Mouse (Mus musculus): ENCODE data around the gene Gpat2. TPM values are rescaled to one million over a fixed set of nuclear protein-coding genes. Genes with fewer than 3 reads are reported as not detected.
A peak's percentile ranks its signal among the peaks of the same experiment; 100 is the strongest.

Gene Gpat2
- polyA plus RNA-seq, 1 experiment from 2014 or later: 0.18 TPM

DNA sequence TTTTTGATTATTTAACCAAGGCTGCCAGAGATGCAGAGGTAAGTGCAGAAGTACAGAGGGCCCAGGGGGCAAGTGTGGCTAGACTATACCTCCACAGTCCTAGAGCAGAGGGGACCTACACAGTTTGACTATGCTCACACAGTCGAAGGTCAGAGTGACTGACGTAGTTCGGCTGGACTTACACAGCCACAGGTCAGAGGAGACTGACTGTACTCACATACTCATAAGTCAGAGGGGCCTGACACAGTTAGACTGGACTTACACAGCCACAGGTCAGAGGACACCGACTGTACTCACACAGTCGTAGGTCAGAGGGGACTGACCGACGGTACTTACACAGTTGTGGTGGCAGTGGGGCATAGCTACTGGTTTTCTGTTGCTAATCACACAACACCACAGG lies 26.3 kb upstream of the Gpat2 start:
- no peak overlapping the region for H3K4me2 ChIP-seq
- no peak overlapping the region for H3K9ac ChIP-seq
- H3K4me3 ChIP-seq: no peak overlapping the region
- H3K27me3 ChIP-seq: 0 out of 2 replicates have a peak, but pooled peaks cover 2% of the 10 kb centered on the region
- H3K27ac ChIP-seq (replicated peaks): no peak overlapping the region
- WGBS: 89% methylated on average over 7 of the region's 7 CpGs
- H3K9me3 ChIP-seq: no peaks in the 10 kb centered on the region
- ATAC-seq (ENCODE audit: low FRiP score, low read depth): no peak
- no peaks in the 10 kb centered on the region for H3K4me1 ChIP-seq (replicated peaks)
- H3K36me3 ChIP-seq: no peaks in the 10 kb centered on the region

DNA sequence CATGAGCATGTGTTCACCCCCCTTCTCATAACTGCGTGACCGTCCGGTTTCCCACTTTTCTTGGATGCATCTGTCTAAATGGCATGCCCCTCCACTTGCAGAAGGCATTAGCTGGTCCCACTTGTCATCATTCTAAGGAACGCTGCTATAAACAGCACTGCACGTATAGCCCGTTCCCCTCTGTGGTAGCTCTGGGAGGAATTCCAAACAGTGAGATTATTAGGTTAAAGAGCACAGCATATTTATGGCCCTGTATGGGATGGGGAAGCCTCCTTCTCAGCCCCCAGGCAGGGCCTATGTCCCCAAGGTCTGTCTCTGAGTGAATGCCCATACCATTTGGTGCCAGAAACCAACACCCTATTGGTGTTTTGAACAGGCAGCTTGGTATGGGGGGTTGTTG lies 13.9 kb upstream of the Gpat2 start:
- H3K36me3 ChIP-seq: no peaks in the 10 kb centered on the region
- H3K9ac ChIP-seq: no peak overlapping the region
- no peaks in the 10 kb centered on the region for H3K9me3 ChIP-seq
- WGBS: 91% methylated on average over 6 of the region's 6 CpGs
- H3K27me3 ChIP-seq: no peaks in the 10 kb centered on the region
- H3K4me2 ChIP-seq: no peak overlapping the region
- H3K4me3 ChIP-seq: no peak overlapping the region
- no peak for ATAC-seq (ENCODE audit: low FRiP score, low read depth)
- H3K4me1 ChIP-seq (replicated peaks): no peaks in the 10 kb centered on the region
- H3K27ac ChIP-seq (replicated peaks): no peak overlapping the region

DNA sequence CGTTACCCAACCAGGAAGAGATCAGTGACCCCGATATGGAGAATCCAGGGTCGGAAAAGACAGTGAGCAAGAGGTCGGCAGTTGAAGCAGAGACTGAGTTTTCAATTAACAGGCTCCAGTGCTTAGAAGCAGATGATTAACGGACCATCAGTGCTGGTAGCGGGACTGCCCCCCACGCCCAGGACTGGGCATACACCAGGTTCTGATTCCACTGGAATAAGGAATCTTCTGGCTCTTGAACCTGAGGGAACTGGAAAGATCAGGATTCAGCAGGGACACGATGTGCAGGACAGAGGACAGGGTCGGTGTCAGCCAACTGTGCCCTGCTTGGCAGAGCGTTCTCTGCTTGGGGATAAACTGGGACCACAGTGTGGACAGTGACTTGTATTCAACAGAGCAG lies 9.2 kb upstream of the Gpat2 start:
- Histone ChIP-seq H3K4me1 (replicated peaks) (no peaks in the 10 kb centered on the region), H3K9me3 (no peaks in the 10 kb centered on the region), H3K4me2 (no peak overlapping the region), H3K36me3 (no peaks in the 10 kb centered on the region), H3K27me3 (no peaks in the 10 kb centered on the region), H3K27ac (replicated peaks) (no peak overlapping the region), H3K9ac (no peak overlapping the region), H3K4me3 (no peak overlapping the region)
- 76% methylated on average over 10 of the region's 10 CpGs for WGBS
- ATAC-seq (ENCODE audit: low FRiP score, low read depth): no peak

DNA sequence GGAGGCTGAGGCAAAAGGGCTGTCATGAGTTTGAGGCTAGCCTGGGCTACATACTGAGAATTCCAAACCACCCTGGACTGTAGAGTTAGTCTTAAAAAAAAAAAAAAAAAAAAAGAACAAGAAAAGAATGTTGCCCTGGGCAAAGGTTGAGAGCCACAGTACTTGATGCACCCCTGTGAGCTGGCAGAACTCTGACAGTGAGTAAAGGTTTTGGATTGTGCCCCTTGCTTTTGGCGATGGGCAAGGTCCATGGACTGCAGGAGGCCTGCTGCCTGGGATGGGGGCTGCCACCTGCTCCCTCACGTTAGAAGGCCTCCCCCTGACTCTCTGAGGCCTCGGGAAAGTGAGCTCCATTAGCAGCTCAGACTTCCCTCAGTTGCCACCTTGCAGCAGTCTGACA lies 8.3 kb upstream of the Gpat2 start:
- Histone ChIP-seq H3K36me3 (no peaks in the 10 kb centered on the region), H3K27me3 (no peaks in the 10 kb centered on the region), H3K4me3 (no peak overlapping the region), H3K27ac (replicated peaks) (no peak overlapping the region), H3K9me3 (no peaks in the 10 kb centered on the region), H3K4me1 (replicated peaks) (no peaks in the 10 kb centered on the region), H3K4me2 (no peak overlapping the region), H3K9ac (no peak overlapping the region)
- ATAC-seq (ENCODE audit: low FRiP score, low read depth): no peak
- 62% methylated on average over 3 of the region's 3 CpGs for WGBS

DNA sequence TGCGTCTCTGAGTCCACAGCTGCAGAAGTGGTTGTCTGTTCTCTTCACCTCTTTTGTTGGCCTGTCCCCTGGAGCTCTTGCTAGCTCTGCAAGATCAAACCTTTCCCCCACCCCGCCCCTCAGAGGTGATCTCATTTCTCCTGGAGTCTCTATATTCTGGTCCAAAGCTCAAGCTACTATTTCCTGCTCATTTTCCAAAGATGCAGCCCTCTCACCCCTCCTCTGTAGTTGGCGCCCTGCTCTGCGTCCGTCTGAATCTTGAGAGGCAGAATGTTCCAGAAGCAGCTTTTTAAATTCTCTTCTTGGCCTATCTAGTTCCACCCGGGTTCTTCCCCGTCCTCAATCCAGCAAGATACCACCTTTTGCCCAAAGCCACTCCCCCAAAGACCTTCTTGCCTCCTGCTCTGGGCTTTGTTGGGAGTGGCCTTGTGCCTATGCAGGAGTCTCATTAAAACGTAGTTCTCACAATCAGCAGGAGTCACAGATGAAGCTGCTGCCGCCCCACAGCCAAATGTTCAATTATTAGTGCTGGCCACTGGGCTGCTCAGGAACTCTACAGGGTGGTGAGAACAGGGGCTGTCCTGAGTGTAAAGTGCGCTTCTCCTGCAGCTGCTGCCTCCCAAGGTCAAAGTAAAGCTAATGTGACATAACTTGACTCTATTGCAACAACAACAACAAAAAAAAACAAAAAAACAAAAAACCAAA lies 6.6 kb upstream of the Gpat2 start:
- no peaks in the 10 kb centered on the region for H3K27me3 ChIP-seq
- no peak overlapping the region for H3K4me2 ChIP-seq
- ATAC-seq (ENCODE audit: low FRiP score, low read depth): no peak
- no peaks in the 10 kb centered on the region for H3K9me3 ChIP-seq
- H3K4me3 ChIP-seq: no peak overlapping the region
- H3K27ac ChIP-seq (replicated peaks): no peak overlapping the region
- no peaks in the 10 kb centered on the region for H3K4me1 ChIP-seq (replicated peaks)
- no peaks in the 10 kb centered on the region for H3K36me3 ChIP-seq
- WGBS: 73% methylated on average over 10 of the region's 10 CpGs
- no peak overlapping the region for H3K9ac ChIP-seq

DNA sequence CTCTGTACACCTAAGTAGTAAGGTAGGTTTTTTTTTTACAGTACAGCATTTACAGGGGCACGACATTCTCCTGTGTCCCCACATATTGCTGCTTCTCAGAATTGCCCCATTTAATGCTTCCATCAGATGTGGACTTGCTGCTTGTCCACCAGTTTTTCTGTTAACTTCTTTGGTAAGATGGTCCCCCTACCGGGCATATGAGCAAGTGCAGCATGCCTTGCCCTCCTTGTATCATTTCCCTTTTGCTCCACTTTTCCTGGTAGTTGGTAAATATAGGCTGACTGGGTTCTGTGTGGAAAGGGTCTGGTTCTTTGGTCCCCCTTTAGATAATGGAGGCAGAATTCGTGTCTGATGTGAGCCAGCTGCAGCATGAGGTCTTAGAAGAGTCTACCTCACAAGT lies 5.2 kb downstream of the Gpat2 start:
- peaks cover 8% of the 10 kb centered on the region; the same call in 1 of the 2 replicates for H3K36me3 ChIP-seq
- ATAC-seq (ENCODE audit: low FRiP score, low read depth): no peak
- H3K27me3 ChIP-seq: no peaks in the 10 kb centered on the region
- no peak overlapping the region for H3K4me3 ChIP-seq
- H3K4me2 ChIP-seq: no peak overlapping the region
- WGBS: 24% methylated on average over 3 of the region's 3 CpGs
- no peaks in the 10 kb centered on the region for H3K9me3 ChIP-seq
- H3K27ac ChIP-seq (replicated peaks): no peak overlapping the region
- no peaks in the 10 kb centered on the region for H3K4me1 ChIP-seq (replicated peaks)
- H3K9ac ChIP-seq: no peak overlapping the region

DNA sequence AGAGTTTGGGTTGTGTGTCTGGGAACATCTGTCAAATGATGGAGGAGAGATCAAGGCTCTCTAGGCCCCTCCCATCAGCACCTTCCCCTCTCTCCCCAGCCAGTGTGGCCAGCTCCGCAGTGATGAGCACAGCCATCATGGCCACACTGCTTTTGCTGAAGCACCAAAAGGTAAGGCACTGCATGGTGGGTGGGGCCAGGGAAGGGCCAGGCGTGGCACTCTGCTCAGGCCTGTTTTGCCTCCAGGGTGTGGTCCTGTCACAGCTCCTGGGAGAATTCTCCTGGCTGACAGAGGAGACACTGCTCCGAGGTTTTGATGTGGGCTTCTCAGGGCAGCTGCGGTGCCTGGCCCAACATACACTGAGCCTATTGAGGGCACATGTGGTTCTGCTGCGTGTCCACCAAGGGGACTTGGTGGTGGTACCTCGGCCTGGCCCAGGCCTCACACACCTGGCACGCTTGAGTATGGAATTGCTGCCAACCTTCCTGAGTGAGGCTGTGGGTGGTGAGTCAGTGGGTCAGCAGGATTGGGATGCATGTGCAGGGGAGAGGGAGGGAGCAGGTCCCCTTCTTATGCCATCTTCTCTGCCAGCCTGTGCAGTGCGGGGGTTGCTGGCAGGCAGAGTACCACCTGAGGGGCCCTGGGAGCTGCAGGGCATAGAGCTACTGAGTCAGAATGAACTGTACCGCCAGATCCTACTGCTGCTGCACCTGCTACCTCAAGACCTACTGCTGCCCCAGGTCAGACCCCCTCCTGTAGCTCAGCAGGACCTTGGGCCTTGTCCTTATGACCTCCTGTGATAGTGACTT lies 8.7 kb downstream of the Gpat2 start:
- H3K4me3 ChIP-seq: no peak overlapping the region
- H3K9me3 ChIP-seq: no peaks in the 10 kb centered on the region
- no peak overlapping the region for H3K9ac ChIP-seq
- H3K27me3 ChIP-seq: no peaks in the 10 kb centered on the region
- no peaks in the 10 kb centered on the region for H3K4me1 ChIP-seq (replicated peaks)
- peaks cover 26% of the 10 kb centered on the region for H3K36me3 ChIP-seq
- no peak overlapping the region for H3K4me2 ChIP-seq
- WGBS: 87% methylated on average over 9 of the region's 9 CpGs
- peak; percentile 43; the same call in 1 of the 2 replicates for ATAC-seq (ENCODE audit: low FRiP score, low read depth)
- H3K27ac ChIP-seq (replicated peaks): no peak overlapping the region

DNA sequence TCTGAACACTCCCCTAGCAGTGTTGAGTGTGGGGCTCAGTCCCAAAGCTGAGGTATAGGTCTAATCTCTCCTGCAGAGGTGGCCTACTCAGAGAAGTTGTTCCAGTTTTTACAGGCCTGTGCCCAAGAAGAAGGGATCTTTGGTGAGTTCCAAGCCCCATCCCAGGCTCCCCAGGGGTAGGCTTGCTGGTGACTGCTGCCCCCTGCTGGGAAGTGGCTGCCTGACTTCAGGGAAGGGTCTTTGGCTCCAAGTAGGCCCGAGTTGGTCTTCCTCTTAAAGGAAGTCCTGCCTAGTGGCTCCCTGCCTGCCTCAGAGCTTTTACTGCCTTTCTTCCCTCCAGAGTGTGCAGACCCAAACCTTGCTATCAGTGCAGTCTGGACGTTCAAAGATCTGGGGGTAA lies 10.1 kb downstream of the Gpat2 start:
- H3K9me3 ChIP-seq: no peaks in the 10 kb centered on the region
- peaks cover 26% of the 10 kb centered on the region for H3K36me3 ChIP-seq
- 44% methylated on average over 2 of the region's 2 CpGs for WGBS
- no peak overlapping the region for H3K9ac ChIP-seq
- H3K4me1 ChIP-seq (replicated peaks): no peaks in the 10 kb centered on the region
- H3K27ac ChIP-seq (replicated peaks): no peak overlapping the region
- H3K4me3 ChIP-seq: no peak overlapping the region
- no peak overlapping the region for H3K4me2 ChIP-seq
- no peaks in the 10 kb centered on the region for H3K27me3 ChIP-seq
- no peak for ATAC-seq (ENCODE audit: low FRiP score, low read depth)

DNA sequence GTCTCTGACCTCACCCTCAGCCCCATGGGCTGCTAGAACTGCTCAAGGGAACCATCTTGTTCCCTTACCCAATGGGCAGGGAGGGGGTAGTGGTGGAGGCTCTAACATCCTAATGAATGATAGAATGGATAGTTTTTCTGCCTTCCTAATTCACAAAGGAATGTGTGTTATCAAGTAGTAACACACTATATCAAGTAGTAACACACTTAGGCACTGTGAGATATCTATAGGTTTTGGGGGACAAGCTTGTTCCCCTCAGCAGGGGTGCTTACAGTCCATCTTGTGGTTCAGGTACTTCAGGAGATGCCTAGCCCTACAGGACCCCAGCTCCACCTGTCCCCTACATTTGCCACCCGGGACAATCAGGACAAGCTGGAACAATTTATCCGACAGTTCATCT lies 10.6 kb downstream of the Gpat2 start:
- Histone ChIP-seq H3K9ac (no peak overlapping the region), H3K9me3 (no peaks in the 10 kb centered on the region), H3K4me1 (replicated peaks) (no peaks in the 10 kb centered on the region), H3K27me3 (no peaks in the 10 kb centered on the region), H3K27ac (replicated peaks) (no peak overlapping the region), H3K4me3 (no peak overlapping the region), H3K36me3 (peaks cover 26% of the 10 kb centered on the region), H3K4me2 (no peak overlapping the region)
- WGBS: 94% methylated on average over 2 of the region's 2 CpGs
- no peak for ATAC-seq (ENCODE audit: low FRiP score, low read depth)

DNA sequence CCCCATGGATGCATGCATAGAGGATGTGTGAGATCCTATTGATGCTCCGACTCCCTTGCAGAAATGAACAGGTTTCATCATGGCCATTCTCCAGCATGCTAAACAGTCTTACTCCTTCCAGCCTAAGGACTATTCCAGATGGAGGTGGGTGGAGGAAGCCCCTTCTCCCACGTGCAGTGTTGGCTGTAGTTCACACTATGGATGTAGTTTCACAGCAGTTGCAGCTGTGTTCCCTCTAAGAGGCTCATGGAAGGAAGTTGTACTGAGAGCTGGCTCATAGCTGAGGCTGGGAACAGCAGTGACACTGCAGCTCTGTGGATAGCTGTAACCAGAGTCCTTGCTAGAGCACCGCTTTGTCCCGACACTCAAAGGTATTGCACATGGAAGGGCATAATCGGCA lies 12.7 kb downstream of the Gpat2 start:
- H3K4me3 ChIP-seq: no peak overlapping the region

DNA sequence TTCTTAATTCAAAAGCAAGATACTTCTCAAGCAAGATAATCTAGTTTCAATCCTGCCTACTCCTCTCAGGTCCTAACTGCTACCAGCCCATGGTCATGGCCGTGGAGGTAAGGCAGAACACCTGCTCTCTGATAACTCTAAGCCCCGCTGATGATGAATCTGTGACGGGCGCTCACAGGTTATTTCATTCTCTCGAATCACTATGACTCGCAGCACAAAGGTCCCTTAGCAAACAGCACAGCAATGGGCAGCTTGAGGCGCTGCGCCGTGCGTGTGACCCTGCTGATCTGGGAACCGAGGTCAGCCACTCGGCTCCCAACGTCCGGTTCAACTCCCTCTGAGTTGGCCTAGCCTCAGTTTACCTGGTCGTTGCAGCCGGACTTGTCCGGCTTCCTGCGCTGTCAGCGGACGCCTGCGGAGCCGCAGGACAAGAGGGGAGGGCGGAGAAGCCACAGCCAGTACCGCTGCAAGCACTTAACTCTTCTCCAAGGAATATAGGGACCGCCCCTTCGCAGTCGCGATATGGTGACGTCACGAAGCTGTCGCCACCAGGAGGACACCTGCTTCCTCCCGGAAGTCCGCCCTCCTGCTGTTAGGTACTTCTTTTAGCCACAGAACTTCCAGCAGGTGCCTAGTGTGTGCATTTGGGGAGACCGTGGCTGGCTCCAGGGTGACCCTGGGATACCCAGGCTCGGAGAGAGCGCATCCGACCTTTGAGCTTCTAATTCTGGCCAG lies 19.2 kb downstream of the Gpat2 start, which contains the start of gene Fahd2a:
Fahd2a (minus strand) TSS at position 511 of the 735 bp plus-strand sequence.
- Histone ChIP-seq H3K36me3 (no peaks in the 10 kb centered on the region), H3K27me3 (no peaks in the 10 kb centered on the region), H3K9me3 (no peaks in the 10 kb centered on the region), H3K4me2 (peak within 1 kb of the TSS; percentile 80), H3K27ac (replicated peaks) (peak within 1 kb of the TSS; percentile 36; the same call in 1 of the 2 replicates), H3K4me1 (replicated peaks) (peaks cover 29% of the 10 kb centered on the region), H3K9ac (peak within 1 kb of the TSS; percentile 74), H3K4me3 (peak within 1 kb of the TSS; percentile 79)
- 3% methylated on average over 37 of the region's 37 CpGs for WGBS
- peak; percentile 94 for ATAC-seq (ENCODE audit: low FRiP score, low read depth)

More for the DNA sequence above, 12.7 kb downstream of the Gpat2 start:
- no peak overlapping the region for H3K4me2 ChIP-seq
- peaks cover 26% of the 10 kb centered on the region for H3K36me3 ChIP-seq
- no peak for ATAC-seq (ENCODE audit: low FRiP score, low read depth)
- no peak overlapping the region for H3K9ac ChIP-seq
- H3K27me3 ChIP-seq: no peaks in the 10 kb centered on the region
- 92% methylated on average over 5 of the region's 5 CpGs for WGBS
- H3K27ac ChIP-seq (replicated peaks): no peak overlapping the region
- H3K9me3 ChIP-seq: no peaks in the 10 kb centered on the region
- peaks cover 10% of the 10 kb centered on the region; the same call in 1 of the 2 replicates for H3K4me1 ChIP-seq (replicated peaks)

DNA sequence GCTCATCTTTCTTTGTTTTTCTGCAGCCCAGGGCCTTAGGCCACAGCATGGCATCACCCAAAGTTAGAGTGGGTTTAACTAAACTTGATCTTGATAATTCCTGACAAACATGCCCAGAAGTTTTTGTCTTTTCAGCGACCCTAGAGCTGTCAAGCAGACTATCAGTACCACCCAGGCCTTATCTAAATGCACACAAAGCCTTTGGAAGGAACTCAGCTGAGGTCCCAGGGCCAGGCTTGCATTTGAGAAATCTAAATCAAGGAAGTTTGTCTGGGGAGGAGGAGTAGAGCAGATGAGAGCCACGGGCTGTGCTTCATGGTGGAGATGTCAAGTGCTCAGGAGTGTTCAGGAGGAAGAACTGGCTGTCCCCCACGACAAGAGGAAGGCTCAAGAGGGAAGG lies 21.8 kb downstream of the Gpat2 start:
- 49% methylated on average over 3 of the region's 3 CpGs for WGBS
- Histone ChIP-seq H3K9ac (no peak overlapping the region), H3K9me3 (no peaks in the 10 kb centered on the region), H3K4me3 (no peak overlapping the region), H3K27me3 (no peaks in the 10 kb centered on the region), H3K4me2 (no peak overlapping the region), H3K27ac (replicated peaks) (no peak overlapping the region), H3K36me3 (no peaks in the 10 kb centered on the region), H3K4me1 (replicated peaks) (peaks cover 27% of the 10 kb centered on the region)
- no peak for ATAC-seq (ENCODE audit: low FRiP score, low read depth)

Data from hindbrain, embryonic 15.5 days (tissue).